Mouse (Mus musculus) cerebellum, adult 11-12 months (tissue): ENCODE data around the gene Pbxip1.

Source experiments
- DNase-seq: peaks from one replicate; pipeline ENCODE4 v3.0.0; 2022

The Pbxip1 gene

GRCm38 (mm10) chr3:89490790-89491189 is 54.3 kb downstream of the Pbxip1 start:
- no peak for DNase-seq

- no peak for DNase-seq
These were observed 55.1 kb downstream of the Pbxip1 start for GRCm38 (mm10) chr3:89491559-89491958.

- no peak for DNase-seq
These were observed 56.2 kb downstream of the Pbxip1 start for GRCm38 (mm10) chr3:89492701-89493151.

- no peak for DNase-seq
These were observed 58.1 kb downstream of the Pbxip1 start for GRCm38 (mm10) chr3:89494630-89495029.

- no peak for DNase-seq
These were observed 59.9 kb downstream of the Pbxip1 start for GRCm38 (mm10) chr3:89496366-89496765.

GRCm38 (mm10) chr3:89499696-89500095 is 63.2 kb downstream of the Pbxip1 start:
- no peak for DNase-seq
